Mouse (Mus musculus): ENCODE data around the gene H60b. TPM values are rescaled to one million over a fixed set of nuclear protein-coding genes. Genes with fewer than 3 reads are reported as not detected.
"Not testable (repeated sequence)": the region's sequence is repeated elsewhere in the genome, so short reads cannot be mapped to it uniquely, and the experiment has no call there.

The H60b gene
- total RNA-seq (2018; cell fraction: chromatin; rRNA removed) = 1 to 10 TPM in 11 of 26 experiments, under 1 TPM in 1, not detected in 14; 0.98 to 8.9 (median 1.5) TPM
- 1 to 10 TPM in 16 of 26 experiments, under 1 TPM in 10; 0.31 to 5.7 (median 1.4) TPM for total RNA-seq (2018; cell fraction: cytosol; rRNA removed)
- total RNA-seq (2018; cell fraction: nucleus; rRNA removed) = 1 to 10 TPM in 15 of 26 experiments, under 1 TPM in 1, not detected in 10; 0.59 to 9.4 (median 1.6) TPM
- polyA plus RNA-seq (2018) = 1.5 to 5.4 TPM (median 2.8 TPM) in 3 replicates

DNA sequence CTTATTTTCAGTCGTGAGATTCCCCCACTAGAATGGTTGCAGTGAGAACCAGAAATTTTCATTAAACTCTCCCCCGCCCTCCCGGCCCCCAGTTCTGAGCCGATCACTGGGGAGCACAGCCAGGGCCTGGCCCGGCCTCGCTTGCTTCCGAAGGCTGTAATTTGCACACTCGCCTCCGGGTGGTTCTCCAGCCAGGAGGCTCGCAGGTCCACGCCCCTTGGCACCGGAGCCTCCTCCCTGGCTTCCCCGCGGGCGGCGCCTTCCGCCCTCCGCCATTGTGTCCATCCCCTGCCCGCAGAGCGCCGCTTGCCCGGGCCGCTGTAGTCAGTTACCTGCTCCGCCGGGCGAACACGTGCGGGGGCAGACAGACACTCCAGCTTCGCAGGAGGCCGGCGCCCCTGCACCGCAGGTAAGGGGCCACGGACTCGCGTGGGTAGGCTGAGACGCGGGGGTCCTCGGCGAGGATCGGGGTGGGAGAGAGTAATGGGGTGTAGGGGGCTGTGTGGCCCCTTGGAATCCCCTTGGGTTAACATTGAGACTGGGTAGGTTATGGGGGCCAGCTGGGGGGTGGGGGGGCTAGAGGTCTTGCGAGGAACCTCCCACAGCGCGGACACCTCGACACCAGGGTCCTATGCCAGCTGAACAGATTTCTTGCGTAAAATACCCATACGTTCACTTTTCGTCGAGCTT, at the start of gene H60b, which contains the start of gene Raet1e:
Gene H60b (plus strand): TSS at position 277 of the 690 bp plus-strand sequence.
Gene Raet1e (plus strand): TSS at position 260 of the 690 bp plus-strand sequence.
- H3K4me3 ChIP-seq (ENCODE audit: inconsistent target) = peak within 1 kb of the TSS; percentile 28; the same call in 1 of the 2 replicates
- not testable (repeated sequence) for H3K27ac ChIP-seq; H3K36me3 ChIP-seq (ENCODE audit: inconsistent target); H3K79me2 ChIP-seq (ENCODE audit: inconsistent target)
- 3% methylated on average over 38 of the region's 48 CpGs for WGBS (ENCODE audit: missing documents)

DNA sequence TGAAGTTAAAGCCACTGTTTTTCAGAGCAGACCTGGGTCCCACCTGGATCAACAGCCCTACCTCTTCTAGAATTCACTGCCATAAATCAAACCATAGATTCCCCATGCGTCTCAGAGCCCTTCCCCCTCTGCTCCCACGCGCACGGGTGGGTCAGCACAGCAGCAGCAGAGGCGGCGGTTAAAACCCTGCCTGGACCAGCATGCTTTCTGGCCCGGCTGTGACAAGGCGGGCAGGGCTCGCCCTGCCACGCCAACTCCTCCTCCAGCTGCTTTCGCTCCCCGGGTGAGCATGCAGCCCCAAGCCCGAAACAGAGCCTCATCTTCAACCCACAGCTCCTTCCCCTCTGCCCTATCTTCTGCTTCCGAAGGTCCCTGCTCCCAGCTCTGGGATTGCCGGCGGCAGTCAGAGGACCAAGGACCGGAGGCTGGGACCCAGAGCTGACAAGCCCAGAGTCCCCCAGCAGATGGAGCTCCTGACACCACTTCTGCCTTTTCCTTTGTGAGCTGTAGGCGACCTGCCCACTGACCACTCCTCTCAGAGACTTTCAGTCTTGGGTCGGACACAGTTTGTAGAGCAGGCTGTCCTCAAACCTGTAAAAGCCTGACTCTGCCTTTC, 17.6 kb upstream of the H60b start:
- WGBS (ENCODE audit: missing documents) = 7% methylated on average over 19 of the region's 19 CpGs
- Histone ChIP-seq H3K4me3 (ENCODE audit: inconsistent target) (no peak overlapping the region), H3K36me3 (ENCODE audit: inconsistent target) (no peaks in the 10 kb centered on the region), H3K79me2 (ENCODE audit: inconsistent target) (no peaks in the 10 kb centered on the region; the same call in 1 of the 2 replicates), H3K27ac (no peak overlapping the region)

DNA sequence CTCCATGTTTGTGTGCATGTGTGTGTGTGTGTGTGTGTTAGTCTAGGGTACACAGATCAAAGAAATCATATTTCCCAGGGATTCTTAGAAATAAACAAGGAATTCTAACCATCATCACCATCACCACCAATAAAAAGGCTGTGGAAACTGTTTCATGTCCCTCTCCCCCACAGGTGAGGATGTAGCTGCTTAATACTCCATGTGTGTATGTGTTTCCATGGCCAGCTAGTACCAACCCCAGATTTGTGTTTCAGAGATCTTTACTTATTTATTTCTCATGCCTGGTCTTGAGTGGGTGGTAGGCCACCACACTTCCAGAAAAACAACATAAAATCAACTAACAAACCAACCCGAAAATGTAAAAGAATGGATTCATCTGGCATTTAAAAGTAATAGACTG, 16.2 kb upstream of the H60b start:
- H3K36me3 ChIP-seq (ENCODE audit: inconsistent target); H3K79me2 ChIP-seq (ENCODE audit: inconsistent target); H3K27ac ChIP-seq; H3K4me3 ChIP-seq (ENCODE audit: inconsistent target): not testable (repeated sequence)
- WGBS (ENCODE audit: missing documents) = 89% methylated on average over 1 of the region's 1 CpGs

DNA sequence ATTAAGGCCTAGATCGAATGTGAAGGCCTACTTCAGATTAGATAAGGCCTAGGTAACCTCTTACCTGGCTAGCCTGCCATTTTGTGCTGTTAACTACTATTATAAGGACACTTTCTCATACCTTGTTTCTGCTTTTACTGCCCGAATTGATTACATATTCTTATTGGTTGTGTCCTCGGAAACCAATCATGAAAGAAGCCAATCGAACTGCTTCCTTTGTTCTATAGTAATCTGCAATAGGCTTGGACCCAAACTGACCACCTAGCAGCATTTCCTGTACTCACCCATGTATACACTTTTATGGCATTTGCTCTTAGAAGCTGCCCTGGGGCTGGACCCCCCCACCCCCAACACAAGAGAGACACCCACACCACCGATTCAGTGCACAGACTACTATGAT, 15.5 kb upstream of the H60b start:
- Histone ChIP-seq H3K4me3 (ENCODE audit: inconsistent target) (no peak overlapping the region), H3K36me3 (ENCODE audit: inconsistent target) (no peaks in the 10 kb centered on the region), H3K79me2 (ENCODE audit: inconsistent target) (peaks cover 10% of the 10 kb centered on the region), H3K27ac (no peak overlapping the region)
- 50% methylated on average over 4 of the region's 5 CpGs for WGBS (ENCODE audit: missing documents)

GRCm38 (mm10) chr10:22148441-22149072, 9.8 kb upstream of the H60b start:
- Histone ChIP-seq H3K36me3 (ENCODE audit: inconsistent target) (no peaks in the 10 kb centered on the region), H3K4me3 (ENCODE audit: inconsistent target) (peak overlapping the region; percentile 87), H3K79me2 (ENCODE audit: inconsistent target) (peaks cover 15% of the 10 kb centered on the region), H3K27ac (peak overlapping the region; percentile 63)
- WGBS (ENCODE audit: missing documents) = 3% methylated on average over 50 of the region's 50 CpGs

DNA sequence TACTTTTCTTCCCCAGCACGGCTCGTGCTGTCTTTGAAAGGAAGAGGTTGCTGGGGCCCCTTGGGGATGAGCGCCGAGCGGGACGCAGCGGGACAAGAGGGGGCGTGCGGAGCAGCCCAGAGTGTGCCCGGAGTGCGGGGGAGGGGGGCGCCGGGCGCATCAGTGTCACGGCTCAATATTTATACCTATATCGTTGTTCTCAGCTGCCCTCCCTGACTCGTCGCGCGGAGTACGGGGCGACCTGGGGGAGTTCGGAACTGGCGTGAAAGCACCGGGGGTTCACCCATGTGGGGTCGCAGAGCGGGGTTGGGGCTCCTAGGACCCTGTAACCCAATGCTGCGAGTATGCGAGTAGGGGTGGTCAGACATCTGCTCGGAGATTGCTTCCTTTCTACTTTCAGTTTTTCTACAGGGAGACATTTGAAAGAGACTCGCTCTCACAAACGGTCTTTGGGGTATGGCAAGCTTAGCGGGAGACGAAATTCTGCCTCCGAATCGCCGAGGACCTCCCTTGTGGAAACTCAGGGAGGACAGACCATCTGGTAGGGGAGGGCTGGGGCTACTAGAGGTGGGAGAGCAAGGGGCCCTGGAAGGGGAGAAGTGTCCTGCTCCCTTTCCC, 9.2 kb upstream of the H60b start, which contains the start of gene E030030I06Rik:
Gene E030030I06Rik (minus strand): TSS at position 198 of the 618 bp plus-strand sequence.
- Histone ChIP-seq H3K36me3 (ENCODE audit: inconsistent target) (no peaks in the 10 kb centered on the region), H3K79me2 (ENCODE audit: inconsistent target) (peaks cover 15% of the 10 kb centered on the region), H3K27ac (peak within 1 kb of the TSS; percentile 63), H3K4me3 (ENCODE audit: inconsistent target) (peak within 1 kb of the TSS; percentile 87)
- WGBS (ENCODE audit: missing documents) = 0% methylated on average over 33 of the region's 37 CpGs

- no peaks in the 10 kb centered on the region for H3K36me3 ChIP-seq (ENCODE audit: inconsistent target)
- H3K27ac ChIP-seq = no peak overlapping the region
- 4% methylated on average over 43 of the region's 50 CpGs for WGBS (ENCODE audit: missing documents)
Observed at GRCm38 (mm10) chr10:22149691-22150465, 8.5 kb upstream of the H60b start.

GRCm38 (mm10) chr10:22150593-22150992, 7.8 kb upstream of the H60b start:
- H3K27ac ChIP-seq = no peak overlapping the region
- peaks cover 15% of the 10 kb centered on the region for H3K79me2 ChIP-seq (ENCODE audit: inconsistent target)
- no peak overlapping the region for H3K4me3 ChIP-seq (ENCODE audit: inconsistent target)
- H3K36me3 ChIP-seq (ENCODE audit: inconsistent target) = no peaks in the 10 kb centered on the region
- WGBS (ENCODE audit: missing documents) = 2% methylated on average over 27 of the region's 27 CpGs

More at GRCm38 (mm10) chr10:22149691-22150465, 8.5 kb upstream of the H60b start:
- peak overlapping the region; percentile 87 for H3K4me3 ChIP-seq (ENCODE audit: inconsistent target)
- peaks cover 15% of the 10 kb centered on the region for H3K79me2 ChIP-seq (ENCODE audit: inconsistent target)

DNA sequence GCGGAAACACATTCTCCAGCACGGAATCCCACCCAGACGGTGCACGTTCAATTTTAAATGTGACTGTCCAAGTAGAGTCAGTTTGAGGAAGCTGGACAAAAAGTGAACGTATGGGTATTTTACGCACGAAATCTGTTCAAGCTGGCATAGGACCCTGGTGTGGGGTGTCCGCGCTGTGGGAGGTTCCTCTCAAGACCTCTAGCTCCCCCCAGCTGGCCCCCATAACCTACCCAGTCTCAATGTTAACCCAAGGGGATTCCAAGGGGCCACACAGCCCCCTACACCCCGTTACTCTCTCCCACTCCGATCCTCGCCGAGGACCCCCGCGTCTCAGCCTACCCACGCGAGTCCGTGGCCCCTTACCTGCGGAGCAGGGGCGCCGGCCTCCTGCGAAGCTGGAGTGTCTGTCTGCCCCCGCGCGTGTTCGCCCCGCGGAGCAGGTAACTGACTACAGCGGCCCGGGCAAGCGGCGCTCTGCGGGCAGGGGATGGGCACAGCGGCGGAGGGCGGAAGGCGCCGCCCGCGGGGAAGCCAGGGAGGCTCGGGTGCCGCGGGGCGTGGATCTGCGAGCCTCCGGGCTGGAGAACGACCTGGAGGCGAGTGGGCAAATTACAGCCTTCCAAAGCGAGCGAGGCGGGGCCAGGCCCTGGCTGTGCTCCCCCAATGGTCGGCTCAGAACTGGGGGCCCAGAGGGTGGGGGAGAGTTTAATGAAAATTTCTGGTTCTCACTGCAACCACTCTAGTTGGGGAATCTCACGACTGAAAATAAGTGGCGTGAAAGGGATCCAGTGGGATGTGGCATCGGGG, 7.1 kb upstream of the H60b start:
- H3K79me2 ChIP-seq (ENCODE audit: inconsistent target) = peaks cover 15% of the 10 kb centered on the region
- not testable (repeated sequence) for H3K27ac ChIP-seq; H3K36me3 ChIP-seq (ENCODE audit: inconsistent target); H3K4me3 ChIP-seq (ENCODE audit: inconsistent target)
- 4% methylated on average over 50 of the region's 55 CpGs for WGBS (ENCODE audit: missing documents)

DNA sequence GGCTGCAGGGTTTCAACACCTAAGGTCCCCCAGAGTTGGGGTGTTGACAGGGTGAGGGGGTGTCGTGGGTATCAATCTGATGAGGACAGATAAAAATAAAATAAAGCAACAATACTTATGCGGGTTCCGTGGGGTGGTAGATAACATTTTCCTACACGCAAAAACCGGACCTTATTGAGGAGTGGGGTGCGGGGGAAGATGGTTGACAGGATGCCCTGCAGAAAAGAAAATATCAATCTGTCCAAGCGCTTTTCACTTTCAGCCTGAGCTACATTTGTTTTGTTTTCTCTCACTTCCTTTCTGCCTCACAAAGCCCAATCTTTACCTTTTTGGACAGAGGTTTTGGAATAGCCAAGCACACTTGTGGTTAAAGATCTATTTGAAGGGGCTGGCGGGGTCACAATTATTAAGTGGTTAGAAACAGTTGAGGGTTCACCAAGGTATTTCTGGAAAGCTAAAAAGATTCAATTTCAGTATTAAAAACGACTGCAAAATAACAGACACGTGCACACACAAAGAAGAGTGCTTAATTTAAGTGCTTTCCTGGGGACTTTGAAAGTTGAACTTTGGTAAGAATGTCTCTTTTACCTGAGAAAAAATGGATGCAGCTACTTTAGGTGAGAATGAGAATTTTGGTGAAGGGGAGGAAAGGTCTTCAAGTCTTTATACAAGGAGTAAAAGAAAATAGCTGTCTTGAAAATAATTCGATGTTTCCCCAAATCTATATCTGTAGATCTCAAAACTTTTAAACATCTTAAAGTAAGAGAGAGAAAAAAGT, 6.3 kb upstream of the H60b start:
- H3K79me2 ChIP-seq (ENCODE audit: inconsistent target) = peaks cover 14% of the 10 kb centered on the region
- not testable (repeated sequence) for H3K27ac ChIP-seq; H3K36me3 ChIP-seq (ENCODE audit: inconsistent target); H3K4me3 ChIP-seq (ENCODE audit: inconsistent target)
- WGBS (ENCODE audit: missing documents) = 6% methylated on average over 11 of the region's 11 CpGs

DNA sequence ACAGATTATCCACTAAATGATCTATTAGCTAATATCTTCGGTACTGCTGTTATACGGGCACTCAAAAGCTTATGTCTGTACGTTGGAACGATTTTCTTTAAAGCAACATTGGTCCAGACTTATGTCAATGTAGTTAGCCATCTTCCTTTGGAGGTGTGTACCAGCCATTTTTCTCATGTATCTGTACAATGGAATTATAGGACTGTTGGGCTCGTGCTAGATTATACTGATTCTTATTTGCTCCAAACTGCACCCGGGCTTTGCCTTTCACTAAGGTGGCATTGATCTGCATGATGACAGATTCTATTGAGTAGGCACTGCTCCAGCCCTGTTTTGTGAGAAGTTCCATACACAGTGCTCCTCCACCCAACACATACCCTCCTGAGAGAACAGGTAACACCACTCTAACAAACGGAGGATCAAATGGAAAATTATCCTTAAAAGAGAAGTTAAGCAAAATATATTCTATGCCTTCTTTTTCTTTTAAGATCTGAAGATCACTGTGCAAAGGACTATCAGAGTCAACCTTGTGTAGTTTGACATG, 5.2 kb upstream of the H60b start:
- WGBS (ENCODE audit: missing documents) = 16% methylated on average over 5 of the region's 7 CpGs
- H3K27ac ChIP-seq = not testable (repeated sequence)

DNA sequence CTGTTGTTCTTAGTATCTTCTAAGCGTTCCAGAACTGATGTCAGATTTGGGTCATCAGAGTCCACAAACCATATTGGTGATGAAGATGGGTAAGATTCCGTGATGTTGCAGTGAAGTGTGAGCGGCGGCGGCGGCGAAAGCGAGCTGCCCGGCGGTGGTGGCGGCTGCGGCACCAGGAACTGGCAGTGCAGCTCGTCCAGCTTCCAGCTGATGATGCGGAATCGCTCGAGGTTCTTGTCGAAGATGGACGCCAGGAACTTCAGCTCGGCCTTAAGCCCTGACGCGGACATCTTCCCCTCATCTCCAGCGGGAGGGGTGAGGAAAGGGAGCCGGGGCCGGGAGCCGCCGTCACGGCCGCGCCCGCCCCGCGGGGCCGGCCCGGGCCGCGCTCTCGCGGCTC, 4.3 kb upstream of the H60b start:
- not testable (repeated sequence) for H3K36me3 ChIP-seq (ENCODE audit: inconsistent target); H3K4me3 ChIP-seq (ENCODE audit: inconsistent target); H3K79me2 ChIP-seq (ENCODE audit: inconsistent target); H3K27ac ChIP-seq
- WGBS (ENCODE audit: missing documents) = 1% methylated on average over 20 of the region's 38 CpGs

More for the DNA sequence above, 5.2 kb upstream of the H60b start:
- H3K36me3 ChIP-seq (ENCODE audit: inconsistent target); H3K79me2 ChIP-seq (ENCODE audit: inconsistent target); H3K4me3 ChIP-seq (ENCODE audit: inconsistent target): not testable (repeated sequence)
